Mouse (Mus musculus) thymus, adult 2 months (tissue): Measurements from ENCODE around the gene Zp3. TPM values are rescaled to one million over a fixed set of nuclear protein-coding genes. Genes with fewer than 3 reads are reported as not detected.

ENCODE experiments used
- DNase-seq: peaks from one replicate; pipeline ENCODE4 v3.0.0; 2021
- H3K27ac ChIP-seq: fragments of 200-500 bp; 2 replicates; pipeline ENCODE4 v1.5.1; 2012; ENCODE audit warnings: low read length, control low read depth; ENCODE audit not compliant: control insufficient read depth, insufficient read depth
- H3K27me3 ChIP-seq: fragments of 200-500 bp; 2 replicates; pipeline ENCODE4 v1.6.1; 2012; ENCODE audit warnings: mild to moderate bottlenecking, low read length, moderate library complexity, mixed read lengths; ENCODE audit not compliant: control insufficient read depth, insufficient read depth
- H3K36me3 ChIP-seq: fragments of 200-500 bp; 2 replicates; pipeline ENCODE4 v1.6.1; 2012; ENCODE audit warnings: mild to moderate bottlenecking, low read length, moderate library complexity; ENCODE audit not compliant: control insufficient read depth, insufficient read depth
- H3K4me1 ChIP-seq: fragments of 200-500 bp; replicated peaks from 2 replicates; pipeline ENCODE4 v1.6.1; 2012; ENCODE audit warnings: low read length; ENCODE audit not compliant: control insufficient read depth, insufficient read depth
- H3K4me3 ChIP-seq: fragments of 200-500 bp; 2 replicates; pipeline ENCODE4 v1.5.1; 2012; ENCODE audit warnings: mild to moderate bottlenecking, low read length, control low read depth, moderate library complexity; ENCODE audit not compliant: control insufficient read depth, insufficient read depth
- CTCF ChIP-seq: fragments of 200-500 bp; IDR thresholded peaks from 2 replicates; pipeline ENCODE4 v1.5.1; 2012; ENCODE audit warnings: mild to moderate bottlenecking, control low read depth, low read length, moderate library complexity, borderline replicate concordance; ENCODE audit not compliant: control insufficient read depth, poor library complexity, insufficient read depth; ENCODE audit errors: extremely low read depth
- POLR2A ChIP-seq: fragments of 200-500 bp; IDR thresholded peaks from 2 replicates; pipeline ENCODE4 v1.6.1; 2012; ENCODE audit warnings: mild to moderate bottlenecking, low read length, control low read depth, moderate library complexity; ENCODE audit not compliant: control insufficient read depth, poor library complexity, insufficient read depth; ENCODE audit errors: extremely low read depth
- WGBS: fragments of 180-500 bp; shearing (Covaris S2); methylation state at CpG from one replicate; pipeline ENCODE4 v1.1.7; 2018; 5-methylcytosine and 5-hydroxymethylcytosine counted together
- polyA plus RNA-seq: library from polyadenylated mRNA; depleted of rRNA; stranded (reverse); fragments of >200 nt; gene quantifications from 2 replicates; pipeline ENCODE4 v1.2.3, GENCODE M21; 2012; rRNA removed

Zp3 gene
- polyA plus RNA-seq: 0.52 and 1.1 TPM in 2 replicates

DNA sequence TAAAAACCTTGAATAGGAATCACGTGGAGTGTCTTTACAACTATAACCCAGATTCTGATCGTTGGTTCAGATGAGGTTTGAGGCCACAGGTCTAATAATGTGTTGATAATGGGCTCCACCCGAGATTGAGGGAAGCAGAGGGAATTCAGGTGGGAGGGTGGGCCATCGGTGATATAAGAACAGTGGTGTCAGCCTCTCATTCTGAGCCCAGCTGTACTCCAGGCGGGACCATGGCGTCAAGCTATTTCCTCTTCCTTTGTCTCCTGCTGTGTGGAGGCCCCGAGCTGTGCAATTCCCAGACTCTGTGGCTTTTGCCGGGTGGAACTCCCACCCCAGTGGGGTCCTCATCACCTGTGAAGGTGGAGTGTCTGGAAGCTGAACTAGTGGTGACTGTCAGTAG, at the start of gene Zp3:
Gene Zp3, plus strand, starts transcription at position 196 of the 400 bp plus-strand sequence.
- WGBS: 81% methylated on average over 8 of the region's 8 CpGs
- no peaks in the 10 kb centered on the region for H3K36me3 ChIP-seq
- no peaks in the 10 kb centered on the region for H3K4me1 ChIP-seq
- H3K4me3 ChIP-seq: no peak within 1 kb of the TSS
- no peak within 1 kb of the TSS for H3K27ac ChIP-seq
- H3K27me3 ChIP-seq: no peaks in the 10 kb centered on the region
- TF ChIP-seq CTCF (no peak), POLR2A (no peak)
- no peak for DNase-seq

- Histone ChIP-seq H3K27ac (no peak overlapping the region), H3K4me3 (no peak overlapping the region), H3K4me1 (peaks cover 5% of the 10 kb centered on the region), H3K27me3 (no peaks in the 10 kb centered on the region), H3K36me3 (peaks cover 13% of the 10 kb centered on the region; the same call in 1 of the 2 replicates)
- TF ChIP-seq CTCF (no peak), POLR2A (no peak)
- no peak for DNase-seq
- WGBS: 94% methylated on average over 9 of the region's 9 CpGs
Measured at GRCm38 (mm10) chr5:135931526-135931925, 48.4 kb upstream of the Zp3 start.

- WGBS: 86% methylated on average over 2 of the region's 2 CpGs
- DNase-seq: no peak
- TF ChIP-seq POLR2A (no peak), CTCF (no peak)
- Histone ChIP-seq H3K27me3 (no peaks in the 10 kb centered on the region), H3K36me3 (peaks cover 9% of the 10 kb centered on the region; the same call in 1 of the 2 replicates), H3K4me1 (peaks cover 5% of the 10 kb centered on the region), H3K27ac (no peak overlapping the region), H3K4me3 (no peak overlapping the region)
Measured at GRCm38 (mm10) chr5:135932359-135932758, 47.5 kb upstream of the Zp3 start.

DNA sequence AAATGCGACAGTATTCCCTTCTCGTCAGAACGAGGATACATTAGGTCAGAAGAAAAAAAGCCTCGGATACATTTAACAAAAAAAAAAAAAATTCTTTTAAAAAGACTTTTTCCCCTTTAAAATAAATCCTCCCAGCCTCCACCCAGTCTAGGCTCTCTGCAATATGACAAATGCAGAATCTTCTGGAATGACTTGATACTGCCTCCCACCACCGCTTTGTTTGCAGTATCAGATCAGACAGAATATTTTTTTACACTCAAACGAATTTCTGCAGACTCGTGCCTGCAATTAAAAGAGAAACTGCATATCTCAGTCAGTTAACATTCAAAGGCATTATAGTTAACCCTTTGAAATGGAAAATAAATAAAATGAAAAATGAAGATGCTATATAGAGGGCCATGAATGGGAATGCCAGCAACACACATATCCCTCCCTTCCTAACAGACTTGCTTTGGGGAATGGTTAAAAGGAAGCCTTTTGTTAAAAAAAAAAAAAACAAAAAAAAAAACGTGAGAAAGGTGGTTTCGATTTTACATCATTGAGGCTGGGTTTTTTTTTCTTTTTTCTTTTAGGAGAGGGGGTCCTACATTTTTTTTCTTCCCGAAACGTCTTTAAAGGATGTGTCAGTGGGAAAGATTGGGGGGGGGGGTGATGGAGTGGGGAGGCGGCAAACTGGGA, 46.5 kb upstream of the Zp3 start:
- Histone ChIP-seq H3K27ac (peak overlapping the region; percentile 76; the same call in 1 of the 2 replicates), H3K4me3 (peak overlapping the region; percentile 92), H3K27me3 (no peaks in the 10 kb centered on the region), H3K4me1 (peaks cover 5% of the 10 kb centered on the region), H3K36me3 (0 out of 2 replicates have a peak, but pooled peaks cover 8% of the 10 kb centered on the region)
- TF ChIP-seq POLR2A (no peak), CTCF (no peak)
- DNase-seq: no peak
- 10% methylated on average over 12 of the region's 12 CpGs for WGBS

DNA sequence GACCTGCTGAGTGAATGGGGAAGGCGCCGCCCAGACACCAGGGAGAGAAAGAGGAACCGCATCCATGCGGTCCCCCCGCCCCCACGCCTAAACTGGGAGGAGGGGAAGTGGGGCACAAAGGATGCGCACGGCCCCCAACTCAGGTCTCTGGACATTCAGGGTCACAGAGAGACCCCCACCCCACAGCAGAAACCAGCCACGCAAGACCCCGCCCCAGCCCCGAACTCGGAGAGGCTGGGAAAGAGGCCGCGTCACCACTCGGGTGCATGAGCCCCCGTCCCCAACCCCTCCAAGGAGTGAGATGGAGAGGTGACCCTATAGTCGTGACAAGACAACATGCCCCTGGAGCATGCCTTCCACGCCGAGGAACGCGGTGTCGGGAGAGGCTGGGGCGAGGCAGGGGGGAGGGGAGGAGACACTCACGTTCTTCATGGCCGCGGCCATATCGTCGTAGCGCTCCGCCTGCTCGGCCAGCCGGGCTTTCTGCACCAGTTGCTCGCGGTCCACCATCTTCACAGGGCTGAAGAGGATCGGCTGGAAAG, 45.9 kb upstream of the Zp3 start:
- TF ChIP-seq POLR2A: no peak
- TF ChIP-seq CTCF: peak; percentile 23; the same call in 1 of the 2 replicates
- no peaks in the 10 kb centered on the region for H3K27me3 ChIP-seq
- peaks cover 5% of the 10 kb centered on the region for H3K4me1 ChIP-seq
- DNase-seq: peak; percentile 68
- H3K36me3 ChIP-seq: 0 out of 2 replicates have a peak, but pooled peaks cover 8% of the 10 kb centered on the region
- peak overlapping the region; percentile 76 for H3K27ac ChIP-seq
- under 1% methylated on average over 35 of the region's 35 CpGs for WGBS
- H3K4me3 ChIP-seq: peak overlapping the region; percentile 92

DNA sequence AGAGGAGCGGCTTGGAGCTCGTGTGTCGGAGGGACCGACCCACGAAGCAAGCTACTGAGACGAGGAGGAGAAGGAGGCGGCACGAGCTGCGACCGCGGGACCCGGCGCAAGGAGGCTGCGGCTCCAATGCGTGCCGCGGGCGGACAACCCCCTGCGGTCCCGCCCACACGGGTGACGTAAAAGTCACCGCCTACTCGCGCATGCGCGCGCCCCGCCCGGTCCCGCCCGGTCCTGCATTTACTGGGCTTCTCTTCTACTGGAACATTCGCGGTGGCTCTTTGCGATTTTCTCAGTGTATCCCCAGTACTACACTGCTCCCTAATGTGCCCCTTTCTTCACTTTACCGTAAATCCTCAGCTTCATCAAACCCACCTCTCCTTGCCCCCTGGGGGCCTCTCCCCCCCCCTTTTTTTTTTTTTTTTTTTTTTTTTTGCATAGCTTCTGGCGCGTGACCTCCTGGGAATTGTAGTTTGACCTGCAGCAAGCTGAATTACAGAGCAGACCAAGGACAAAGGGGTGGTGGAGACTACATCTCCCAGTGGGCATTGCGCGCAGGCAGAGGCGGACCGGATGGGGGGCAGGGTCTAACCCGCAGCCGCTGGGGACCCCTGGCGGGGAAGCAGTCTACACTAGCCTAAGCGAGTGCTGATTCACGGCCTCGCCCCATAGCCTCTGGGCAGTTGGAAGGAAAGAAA, 45.3 kb upstream of the Zp3 start, which contains the start of gene Ywhag:
Gene Ywhag, minus strand, starts transcription at position 136 of the 695 bp plus-strand sequence.
- Histone ChIP-seq H3K27ac (peak within 1 kb of the TSS; percentile 76), H3K4me3 (peak within 1 kb of the TSS; percentile 92), H3K27me3 (no peaks in the 10 kb centered on the region), H3K4me1 (peaks cover 5% of the 10 kb centered on the region), H3K36me3 (0 out of 2 replicates have a peak, but pooled peaks cover 8% of the 10 kb centered on the region)
- peak; percentile 98 for DNase-seq
- TF ChIP-seq POLR2A: peak; percentile 93
- peak; percentile 81; the same call in 1 of the 2 replicates for TF ChIP-seq CTCF
- WGBS: under 1% methylated on average over 48 of the region's 48 CpGs
